Mouse (Mus musculus) kidney, postnatal 4 days (tissue): ENCODE data around the gene Cops3.
"Not testable (repeated sequence)": the region's sequence is repeated elsewhere in the genome, so short reads cannot be mapped to it uniquely, and the experiment has no call there.

Experiments
- DNase-seq, 2 experiments: peaks; one replicate each; pipeline ENCODE4 v3.0.0; 2021; ENCODE audit warnings: mixed read lengths in 2 of 2

The Cops3 gene

GRCm38 (mm10) chr11:59839459-59840126, at the start of gene Cops3:
Cops3 (minus strand) TSS chr11:59839838.
- DNase-seq, result peak; percentile 96 to 98

- no peak for DNase-seq
These were observed 48.5 kb upstream of the Cops3 start for GRCm38 (mm10) chr11:59888151-59888550.

GRCm38 (mm10) chr11:59886952-59887351, 47.3 kb upstream of the Cops3 start:
- DNase-seq, result no peak

GRCm38 (mm10) chr11:59885217-59885986, 45.8 kb upstream of the Cops3 start:
- peak; percentile 54 to 70 for DNase-seq

DNA sequence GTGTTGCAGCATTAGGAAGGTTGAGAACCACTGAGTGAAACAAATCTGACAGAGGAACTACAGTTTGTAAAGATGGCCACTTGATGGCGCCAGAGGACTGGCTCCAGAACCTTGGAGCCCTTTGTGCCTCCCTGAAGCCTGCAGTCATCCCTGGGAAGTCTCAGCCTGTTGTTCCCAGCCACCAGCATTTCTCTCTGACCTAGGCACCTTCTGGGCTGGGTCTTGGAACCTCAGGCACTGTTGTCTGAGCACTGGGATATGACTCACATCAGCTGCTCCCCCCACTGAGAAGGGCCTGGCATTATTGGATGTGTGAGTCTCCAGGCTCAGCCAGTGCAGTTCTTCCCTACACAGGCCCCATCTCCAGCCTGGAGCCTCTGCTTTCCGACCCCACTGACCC, 40.4 kb upstream of the Cops3 start:
- DNase-seq, result peak; percentile 88 to 89

- no peak for DNase-seq
These were observed 32.5 kb upstream of the Cops3 start for GRCm38 (mm10) chr11:59872124-59872523.

GRCm38 (mm10) chr11:59864316-59864715, 24.7 kb upstream of the Cops3 start:
- no peak for DNase-seq

GRCm38 (mm10) chr11:59860467-59860866, 20.8 kb upstream of the Cops3 start:
- no peak for DNase-seq

- no peak for DNase-seq
These were observed 13.2 kb upstream of the Cops3 start for GRCm38 (mm10) chr11:59852865-59853264.

DNA sequence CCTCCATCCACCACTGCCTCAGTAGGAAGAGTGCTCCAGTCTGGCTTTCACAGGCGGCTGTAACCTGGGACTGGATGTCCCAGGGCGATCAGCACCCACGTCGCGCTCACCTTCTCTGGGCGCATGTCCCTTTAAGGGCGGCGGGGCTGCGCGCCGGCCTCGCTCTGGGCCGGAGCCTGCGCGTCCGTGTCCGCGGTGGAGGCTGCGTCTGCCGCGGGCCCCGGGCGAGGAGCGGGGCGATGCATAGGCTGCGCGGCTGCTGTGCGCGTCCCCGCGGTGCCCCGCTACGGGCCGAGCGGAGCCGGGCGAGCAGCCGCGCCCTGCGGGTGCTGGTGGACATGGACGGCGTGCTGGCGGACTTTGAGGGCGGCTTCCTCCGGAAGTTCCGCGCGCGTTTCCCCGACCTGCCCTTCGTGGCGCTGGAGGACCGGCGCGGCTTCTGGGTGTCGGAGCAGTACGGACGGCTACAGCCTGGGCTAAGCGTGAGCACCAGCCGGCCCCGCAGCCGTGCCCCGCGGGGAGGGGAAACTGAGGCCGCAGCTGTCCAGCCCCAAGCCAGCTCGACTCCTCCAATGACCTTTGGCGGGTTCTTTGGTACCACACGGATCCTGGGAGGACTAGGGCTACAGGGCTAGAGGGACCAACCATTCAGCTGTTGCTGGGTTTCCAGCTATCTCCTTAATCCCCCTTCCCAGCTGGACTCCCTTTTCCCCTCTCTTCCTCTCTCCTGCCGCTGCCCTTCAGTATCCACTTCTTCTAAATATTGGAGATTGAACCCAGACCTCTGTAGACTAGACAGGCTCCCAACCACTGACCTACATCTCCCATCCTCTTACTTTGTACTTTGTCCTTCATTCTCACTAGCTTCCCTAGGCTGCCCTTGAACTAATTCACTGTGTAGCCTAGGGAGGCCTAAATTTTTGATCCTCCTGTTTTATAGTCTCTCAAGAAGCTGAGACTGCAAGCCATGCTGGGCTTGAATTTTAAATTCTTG, 8.6 kb upstream of the Cops3 start:
- DNase-seq, result peak; percentile 86 to 90

- DNase-seq, result peak; percentile 55 to 71
These were observed 7.5 kb upstream of the Cops3 start for GRCm38 (mm10) chr11:59847131-59847530.

- no peak for DNase-seq
These were observed 6.7 kb upstream of the Cops3 start for GRCm38 (mm10) chr11:59846311-59846710.

DNA sequence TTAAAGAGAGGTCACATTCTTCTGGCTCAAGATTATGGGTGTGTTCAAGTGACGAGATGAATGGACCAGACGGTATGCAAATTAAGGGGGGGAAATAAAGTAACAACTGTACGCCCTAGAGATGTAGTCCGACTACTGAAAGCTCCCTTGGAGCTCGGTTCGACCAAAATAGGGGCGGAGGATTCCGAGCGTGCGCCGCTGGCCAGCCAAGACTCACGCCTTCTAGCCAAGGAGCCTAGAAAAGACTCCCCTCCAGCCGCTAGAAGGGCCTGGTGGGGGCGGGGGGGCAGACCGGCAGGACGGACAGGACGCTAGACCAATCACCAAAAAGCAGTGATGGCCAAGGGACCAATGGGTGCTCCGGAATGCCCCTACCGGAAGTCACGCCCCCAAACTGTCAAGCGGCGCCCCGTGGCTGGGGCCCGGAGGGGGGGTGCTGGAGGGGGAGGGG, 605 bp downstream of the Cops3 start, which contains the start of gene Nt5m:
TSS of gene Nt5m (plus strand) at position 440 of the 451 bp plus-strand sequence.
- peak; percentile 94 to 97 for DNase-seq

- no peak for DNase-seq
These were observed 1.2 kb downstream of the Cops3 start for GRCm38 (mm10) chr11:59838426-59838825.

DNA sequence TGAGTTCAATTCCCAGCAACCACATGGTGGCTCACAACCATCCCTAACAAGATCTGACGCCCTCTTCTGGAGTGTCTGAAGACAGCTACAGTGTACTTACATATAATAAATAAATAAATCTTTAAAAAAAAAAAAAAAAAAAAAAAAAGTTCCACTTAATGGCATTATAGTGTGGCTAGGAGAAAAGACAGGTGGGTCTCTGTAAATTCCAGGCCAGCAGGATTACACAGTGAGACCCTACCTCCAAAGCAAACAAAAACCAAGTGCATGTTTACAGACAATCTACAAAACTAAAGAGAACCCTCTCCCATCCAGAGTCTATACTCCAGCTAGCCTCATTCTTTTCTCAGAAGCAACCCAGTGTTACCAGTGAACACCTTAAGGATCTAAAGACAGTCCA, 1.8 kb downstream of the Cops3 start:
- DNase-seq, result not testable (repeated sequence)

DNA sequence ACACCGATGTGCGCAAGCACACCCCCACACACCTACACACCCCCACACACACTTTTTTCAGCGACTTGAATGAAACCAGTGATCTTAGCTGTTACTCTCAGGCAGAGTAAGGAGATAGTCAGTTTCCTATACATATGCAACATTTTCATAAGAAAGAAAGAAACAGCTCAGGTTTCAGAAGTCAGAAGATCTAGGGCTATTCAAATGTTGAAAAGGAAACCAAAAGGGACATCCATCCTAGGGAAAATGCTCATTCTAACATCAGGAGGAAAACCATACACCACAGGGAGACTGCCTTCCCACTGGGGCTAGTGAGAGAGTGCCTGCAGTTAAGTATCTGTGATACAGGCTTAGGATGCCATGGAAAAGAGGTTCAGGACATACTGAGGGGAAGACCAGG, 18.0 kb downstream of the Cops3 start:
- DNase-seq, result no peak

GRCm38 (mm10) chr11:59817916-59818315, 21.7 kb downstream of the Cops3 start:
- DNase-seq, result no peak

DNA sequence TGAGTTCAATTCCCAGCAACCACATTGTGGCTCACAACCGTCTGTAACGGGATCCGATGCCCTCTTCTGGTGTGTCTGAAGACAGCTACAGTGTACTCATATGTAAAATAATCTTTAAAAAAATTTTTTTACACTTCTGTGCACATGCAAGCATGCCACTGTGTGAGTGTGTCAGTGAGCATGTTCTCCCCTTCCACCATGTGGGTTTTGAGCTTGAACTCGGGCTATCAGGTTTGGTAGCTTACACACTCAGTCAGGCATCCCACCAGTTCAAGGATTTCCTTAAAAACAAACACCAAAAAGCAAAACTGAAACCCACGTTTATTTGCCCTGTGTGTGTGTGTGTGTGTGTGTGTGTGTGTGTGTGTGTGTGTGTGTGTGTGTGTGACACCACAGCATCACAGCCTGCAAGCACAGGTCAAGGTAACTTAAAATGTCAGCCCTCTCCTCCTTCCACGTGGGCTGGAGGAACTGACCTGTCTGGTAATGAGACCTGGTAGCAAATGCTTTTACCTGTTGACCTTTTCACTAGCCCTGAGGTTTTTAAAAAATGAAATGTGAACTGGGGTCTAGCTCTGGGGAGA, 24.1 kb downstream of the Cops3 start:
- DNase-seq, result no peak

- no peak for DNase-seq
These were observed 24.7 kb downstream of the Cops3 start for GRCm38 (mm10) chr11:59814936-59815335.

GRCm38 (mm10) chr11:59814311-59814710, 25.3 kb downstream of the Cops3 start:
- no peak for DNase-seq

- no peak for DNase-seq
These were observed 26.4 kb downstream of the Cops3 start for GRCm38 (mm10) chr11:59813276-59813675.

- no peak for DNase-seq
These were observed 28.4 kb downstream of the Cops3 start for GRCm38 (mm10) chr11:59811211-59811610.
